Mouse (Mus musculus) layer of hippocampus, adult 9-10 months (tissue): ENCODE results near the gene Gm12216.

Experiments used
- DNase-seq: peaks from one replicate; pipeline ENCODE4 v3.0.0; 2022; ENCODE audit warnings: low spot score

The Gm12216 gene

DNA sequence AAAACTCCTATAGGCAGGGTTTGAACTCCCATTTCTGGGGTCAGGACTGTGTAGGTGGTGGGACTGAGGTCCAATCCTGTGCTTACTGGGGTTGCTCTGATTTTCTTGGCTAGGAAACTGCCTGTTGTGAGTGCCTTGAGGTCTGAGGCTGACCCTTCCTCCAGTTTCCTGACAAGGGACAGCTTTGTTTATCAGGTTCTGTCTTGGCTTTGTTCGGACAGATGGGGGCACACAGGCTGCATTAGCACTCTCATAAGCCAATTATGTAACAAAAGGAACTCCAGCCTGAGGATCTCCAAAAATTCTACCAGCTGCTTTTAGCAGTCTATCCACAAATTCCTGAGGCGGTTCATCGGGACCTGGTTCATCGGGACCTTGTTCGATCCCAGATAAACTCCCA, 116.7 kb downstream of the Gm12216 start:
- DNase-seq: no peak

DNA sequence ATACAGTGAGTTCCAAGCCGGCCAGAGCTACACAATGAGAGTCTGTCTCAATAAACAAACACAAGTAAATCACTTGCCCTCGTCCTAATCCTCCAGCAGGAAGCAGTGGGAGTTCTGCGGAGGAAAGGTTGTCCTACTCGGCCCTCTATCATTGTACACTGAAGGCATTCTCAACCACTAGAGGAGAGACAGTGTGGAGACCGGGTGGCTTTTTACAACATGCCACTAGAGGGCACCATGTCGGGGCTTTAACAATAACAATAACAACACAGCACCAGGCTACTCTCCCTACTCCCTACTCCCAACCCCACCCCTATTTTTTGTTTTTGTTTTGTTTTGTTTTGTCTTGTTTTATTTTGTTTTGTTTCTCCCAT, 121.5 kb downstream of the Gm12216 start:
- DNase-seq: peak; percentile 48

DNA sequence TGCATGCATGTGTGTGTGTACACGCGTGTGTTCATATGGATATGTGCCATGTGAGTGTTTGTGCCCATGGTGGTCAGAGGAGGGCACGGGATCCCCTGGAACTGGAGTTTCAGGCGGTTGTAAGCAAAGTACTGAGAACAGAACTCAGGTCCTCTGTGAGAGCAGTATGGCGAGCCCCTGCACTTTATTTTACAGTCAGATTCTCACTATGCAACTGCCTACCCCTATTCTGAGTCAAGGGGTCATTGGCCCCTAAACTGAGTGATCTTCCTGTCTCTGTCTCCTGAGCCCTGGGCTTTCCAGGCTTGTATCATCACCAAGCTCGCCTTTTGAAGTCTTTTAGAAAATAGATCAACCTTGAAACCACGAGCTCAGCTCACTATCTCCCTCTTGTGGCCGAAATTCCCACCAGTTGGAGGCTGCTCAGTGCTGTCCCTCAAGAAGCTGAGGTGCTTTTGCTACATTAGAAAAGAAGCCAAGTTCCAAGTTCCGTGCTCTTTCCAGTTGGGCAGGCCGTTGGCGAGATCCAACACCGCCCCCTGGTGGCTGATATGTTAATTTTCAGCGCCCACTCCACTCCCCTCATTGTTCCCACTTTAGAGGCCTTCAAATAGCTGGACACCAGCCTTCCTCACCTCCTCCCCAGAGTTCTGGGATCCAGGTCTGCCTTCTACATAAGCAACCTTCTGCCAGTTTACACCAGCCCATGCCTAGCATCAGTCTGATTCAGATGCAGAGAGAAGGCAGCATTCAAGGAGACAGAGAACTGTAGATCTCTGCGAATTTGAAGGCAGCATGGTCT, 122.1 kb downstream of the Gm12216 start:
- peak; percentile 26 for DNase-seq

DNA sequence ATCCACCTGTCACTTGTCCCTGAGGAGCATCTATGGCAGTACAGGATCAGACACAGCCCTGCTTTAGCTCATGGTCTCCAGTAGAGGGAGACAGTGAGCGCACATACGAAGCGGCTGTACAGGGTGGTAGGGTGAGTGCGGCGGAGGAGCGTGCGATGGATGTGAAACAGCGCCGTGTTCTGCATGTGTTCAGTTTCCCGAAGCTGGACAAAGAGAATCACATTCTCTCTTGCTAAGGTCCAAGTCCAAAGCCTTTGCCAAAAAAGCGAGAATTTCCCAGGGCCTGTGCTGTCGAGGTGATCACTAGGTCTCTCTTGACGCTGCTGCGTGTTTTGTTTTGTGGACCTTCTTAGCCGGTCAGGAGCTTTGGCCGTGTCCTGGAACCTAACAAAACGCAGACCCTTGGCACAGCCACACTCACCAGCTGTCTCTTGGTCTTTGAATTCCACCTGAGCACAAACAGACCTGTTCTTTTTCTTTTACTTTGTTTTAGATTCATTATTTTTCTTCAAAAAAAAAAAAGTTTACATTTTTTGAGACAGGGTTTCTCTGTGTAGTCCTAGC, 123.3 kb downstream of the Gm12216 start:
- DNase-seq: peak; percentile 37

DNA sequence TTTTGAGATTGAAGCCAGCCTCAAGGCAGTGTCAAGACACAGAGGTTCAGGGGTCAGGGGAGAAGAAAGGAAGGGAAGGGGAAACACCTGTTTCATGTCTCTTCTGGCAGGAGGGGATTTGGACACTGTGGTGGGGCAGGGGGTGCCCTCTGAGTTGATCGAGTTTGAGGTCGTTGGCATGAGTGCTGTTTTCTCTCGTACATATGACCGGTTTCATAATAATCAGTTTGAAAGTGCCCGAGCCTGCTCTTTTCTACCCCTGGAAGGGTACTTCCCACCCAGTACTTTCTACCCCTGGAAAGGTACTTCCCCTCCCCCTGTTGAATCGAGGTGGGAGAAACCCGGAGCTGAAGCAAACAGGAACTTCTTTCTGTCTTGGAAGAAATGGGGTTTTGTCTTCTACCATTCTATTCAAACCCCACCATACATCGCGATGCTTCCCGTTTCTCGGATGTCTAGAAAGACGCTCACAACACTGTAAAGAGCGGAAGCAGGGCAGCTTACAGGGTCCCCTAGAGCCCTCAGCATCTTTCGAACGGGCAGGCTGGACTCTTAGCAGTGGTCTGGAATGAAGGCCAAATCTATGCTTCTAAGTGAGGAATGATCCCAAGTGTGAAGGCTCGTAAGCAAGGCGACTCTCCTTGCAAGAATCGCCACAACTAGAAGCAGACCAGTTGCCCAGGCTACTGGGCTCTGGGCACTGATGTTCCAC, 123.9 kb downstream of the Gm12216 start:
- no peak for DNase-seq

DNA sequence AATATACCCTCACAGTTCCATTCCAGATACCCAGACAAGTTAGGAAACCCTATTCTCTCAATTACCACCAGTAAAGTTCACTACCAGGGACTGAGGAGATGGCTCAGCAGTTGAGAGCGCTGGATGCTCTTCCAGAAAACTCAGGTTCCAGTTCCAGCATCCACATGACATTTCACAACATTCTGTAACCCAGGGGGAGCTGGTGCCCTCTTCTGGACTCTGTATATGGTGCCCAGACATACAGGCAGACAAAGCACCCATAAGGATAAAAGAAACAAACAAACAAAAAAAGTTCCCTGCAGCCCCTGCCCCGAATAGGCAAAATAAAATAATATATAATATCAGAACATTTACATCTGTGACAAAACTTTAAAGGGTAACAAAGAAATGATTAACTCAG, 124.6 kb downstream of the Gm12216 start:
- no peak for DNase-seq

DNA sequence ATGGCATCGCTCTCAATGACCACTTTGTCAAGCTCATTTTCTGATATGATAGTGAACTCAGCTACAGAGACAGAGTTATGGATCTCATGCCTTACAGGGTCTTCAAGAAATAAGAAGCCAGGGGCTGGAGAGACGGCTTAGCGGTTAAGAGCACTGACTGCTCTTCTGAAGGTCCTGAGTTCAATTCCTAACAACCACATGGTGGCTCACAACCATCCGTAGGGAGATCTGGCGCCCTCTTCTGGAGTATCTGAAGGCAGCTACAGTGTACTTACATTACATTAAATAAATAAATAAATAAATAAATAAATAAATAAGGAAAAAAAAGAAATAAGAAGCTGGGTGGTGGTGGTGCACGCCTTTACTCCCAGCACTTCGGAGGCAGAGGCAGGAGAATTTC, 125.2 kb downstream of the Gm12216 start:
- DNase-seq: no peak
